Mouse (Mus musculus) neutrophil, adult 5-6 weeks (primary cell): ENCODE data around the gene Smim20. TPM values are rescaled to one million over a fixed set of nuclear protein-coding genes. Genes with fewer than 3 reads are reported as not detected.

Experiments used
- ATAC-seq: fragments of 151-379, 151-347 bp; 2 replicates; pipeline ENCODE4 v1.8.0; 2017; ENCODE audit warnings: mild to moderate bottlenecking, moderate TSS enrichment; ENCODE audit not compliant: insufficient number of reproducible peaks, poor library complexity, low FRiP score, severe bottlenecking; ENCODE audit errors: extremely low read depth
- total RNA-seq: library from RNA; stranded (forward); fragments of 200-1000 nt; gene quantifications from 2 replicates; pipeline ENCODE4 v1.2.3, GENCODE M21; 2017

Smim20 gene
- total RNA-seq = 31.4 and 35.5 TPM in 2 replicates

GRCm38 (mm10) chr5:53266931-53267853 lies at the start of gene Smim20:
Gene Smim20 (plus strand): TSS chr5:53267083.
- ATAC-seq = peak; percentile 93

GRCm38 (mm10) chr5:53225434-53225833 lies 41.4 kb upstream of the Smim20 start:
- no peak for ATAC-seq

- 0 out of 2 replicates have a peak, but pooled peaks have one; percentile 16 for ATAC-seq
Measured at GRCm38 (mm10) chr5:53230560-53230959, 36.3 kb upstream of the Smim20 start.

- ATAC-seq = no peak
Measured at GRCm38 (mm10) chr5:53235551-53235950, 31.3 kb upstream of the Smim20 start.

- no peak for ATAC-seq
Measured at GRCm38 (mm10) chr5:53236136-53236535, 30.7 kb upstream of the Smim20 start.

GRCm38 (mm10) chr5:53236749-53237148 lies 30.1 kb upstream of the Smim20 start:
- ATAC-seq = no peak

GRCm38 (mm10) chr5:53238761-53239160 lies 28.1 kb upstream of the Smim20 start:
- no peak for ATAC-seq

GRCm38 (mm10) chr5:53239189-53239588 lies 27.7 kb upstream of the Smim20 start:
- ATAC-seq = no peak

GRCm38 (mm10) chr5:53239831-53240440 lies 26.9 kb upstream of the Smim20 start:
- ATAC-seq = no peak

GRCm38 (mm10) chr5:53241109-53241508 lies 25.8 kb upstream of the Smim20 start:
- no peak for ATAC-seq

- ATAC-seq = no peak
Measured at GRCm38 (mm10) chr5:53241963-53242362, 24.9 kb upstream of the Smim20 start.

GRCm38 (mm10) chr5:53242865-53243499 lies 23.9 kb upstream of the Smim20 start:
- no peak for ATAC-seq

GRCm38 (mm10) chr5:53243933-53244332 lies 22.9 kb upstream of the Smim20 start:
- no peak for ATAC-seq

- no peak for ATAC-seq
Measured at GRCm38 (mm10) chr5:53248499-53248898, 18.4 kb upstream of the Smim20 start.

- no peak for ATAC-seq
Measured at GRCm38 (mm10) chr5:53249431-53250061, 17.3 kb upstream of the Smim20 start.

- ATAC-seq = no peak
Measured at GRCm38 (mm10) chr5:53254154-53254553, 12.7 kb upstream of the Smim20 start.

GRCm38 (mm10) chr5:53254821-53255220 lies 12.1 kb upstream of the Smim20 start:
- no peak for ATAC-seq

GRCm38 (mm10) chr5:53258038-53258786 lies 8.7 kb upstream of the Smim20 start:
- no peak for ATAC-seq

GRCm38 (mm10) chr5:53259894-53260293 lies 7.0 kb upstream of the Smim20 start:
- no peak for ATAC-seq
